Mouse (Mus musculus): Measurements from ENCODE around the gene Accs. TPM values are rescaled to one million over a fixed set of nuclear protein-coding genes. Genes with fewer than 3 reads are reported as not detected.

The Accs gene
- total RNA-seq, 2 experiments from 2014 or later = 8.3 to 11.7 TPM

DNA sequence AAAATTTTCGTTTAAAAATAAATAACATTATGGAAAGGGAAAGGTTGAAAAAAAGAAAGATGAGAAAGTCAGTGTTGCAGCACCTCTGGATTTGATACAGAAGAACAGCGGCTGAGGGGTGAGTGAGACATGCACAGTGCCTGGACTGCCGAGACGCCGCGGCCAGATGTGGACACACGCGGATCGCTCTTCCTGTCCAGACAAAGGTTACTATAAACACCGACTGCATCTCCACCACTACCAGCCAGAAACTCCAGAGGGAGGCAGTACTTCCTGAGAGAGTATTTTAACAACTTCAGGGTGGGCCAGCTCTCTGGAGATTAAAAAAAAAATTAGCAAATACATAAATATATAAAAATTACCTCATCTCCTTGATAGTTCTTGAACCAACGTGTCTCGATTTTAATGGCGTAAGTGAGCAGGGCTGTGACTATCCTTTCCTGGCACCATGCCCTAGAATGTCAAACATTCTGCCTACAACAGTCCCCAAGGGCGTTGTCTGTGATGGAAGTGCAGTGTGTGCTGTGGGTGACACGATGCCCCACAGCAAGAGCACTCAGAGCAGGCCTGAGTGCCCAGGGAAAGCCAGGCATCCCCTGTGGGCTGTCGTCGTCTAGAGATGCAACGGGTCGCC, 52.5 kb downstream of the Accs start:
- ATAC-seq (ENCODE audit: poor library complexity, severe bottlenecking) = no peak

DNA sequence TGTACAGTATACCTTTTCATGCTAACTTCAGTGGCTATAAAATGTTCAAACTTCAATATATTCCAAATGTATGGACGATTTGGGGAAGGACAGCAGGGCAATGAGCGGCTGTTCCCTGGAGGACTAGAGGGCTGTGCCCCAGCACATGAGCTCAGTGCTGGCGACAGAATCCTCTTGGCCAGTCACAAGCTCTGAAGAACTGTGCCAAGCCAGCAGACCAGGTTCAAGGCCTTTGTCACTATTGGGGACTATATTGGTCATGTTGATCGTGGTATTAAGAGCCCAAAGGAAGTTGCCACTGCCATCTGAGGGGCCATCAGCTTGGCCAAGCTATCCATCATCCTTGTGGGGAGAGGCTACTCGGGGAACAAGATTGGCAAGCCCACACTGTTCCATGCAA, 55.4 kb downstream of the Accs start:
- no peak for ATAC-seq (ENCODE audit: poor library complexity, severe bottlenecking)

DNA sequence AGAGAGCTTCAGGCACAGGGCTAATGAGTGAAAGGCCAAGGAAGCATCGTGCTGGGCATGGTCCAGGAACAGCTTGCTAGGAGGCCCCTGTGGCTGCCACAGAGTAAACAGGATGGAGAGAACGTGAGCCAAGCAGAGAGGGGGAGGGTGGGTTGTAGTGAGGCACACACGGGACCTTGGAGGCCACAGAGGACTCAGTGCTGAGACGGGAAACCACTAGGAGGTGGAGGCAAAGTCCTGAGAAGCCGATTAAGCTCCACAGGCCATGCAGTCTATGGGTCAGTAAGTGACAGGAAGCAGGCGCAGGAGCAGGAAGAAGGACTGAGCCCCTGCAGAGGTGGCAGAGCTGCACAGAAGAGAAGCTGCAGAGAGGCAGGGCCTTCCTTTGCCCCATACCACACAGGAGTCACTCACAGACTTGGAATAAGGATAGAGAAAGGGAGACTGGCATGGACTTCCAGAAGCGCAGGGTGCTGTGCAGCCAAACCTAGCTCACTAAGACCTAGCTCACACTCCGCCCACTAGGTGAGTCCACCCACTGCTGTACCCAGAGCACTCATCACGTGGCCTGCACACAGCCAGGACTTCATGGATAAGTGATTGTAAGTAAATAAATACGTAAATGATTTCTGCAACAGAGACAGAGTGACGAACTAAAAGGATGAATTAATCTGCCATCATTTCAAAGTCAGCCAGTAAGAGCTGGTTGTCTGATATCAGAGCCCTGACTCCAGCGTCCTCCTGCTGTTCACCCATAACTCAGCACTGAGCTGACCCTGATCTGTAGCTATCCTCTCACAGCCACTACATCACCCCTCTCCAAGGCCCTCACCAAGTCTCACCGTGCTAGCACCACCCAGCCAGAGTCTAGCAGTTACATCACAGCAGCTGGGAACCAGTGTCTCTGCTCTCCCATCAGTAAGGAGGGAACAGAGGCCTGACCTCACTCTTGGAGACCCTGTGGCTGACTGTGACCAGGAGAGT, 57.9 kb downstream of the Accs start:
- no peak for ATAC-seq (ENCODE audit: poor library complexity, severe bottlenecking)

DNA sequence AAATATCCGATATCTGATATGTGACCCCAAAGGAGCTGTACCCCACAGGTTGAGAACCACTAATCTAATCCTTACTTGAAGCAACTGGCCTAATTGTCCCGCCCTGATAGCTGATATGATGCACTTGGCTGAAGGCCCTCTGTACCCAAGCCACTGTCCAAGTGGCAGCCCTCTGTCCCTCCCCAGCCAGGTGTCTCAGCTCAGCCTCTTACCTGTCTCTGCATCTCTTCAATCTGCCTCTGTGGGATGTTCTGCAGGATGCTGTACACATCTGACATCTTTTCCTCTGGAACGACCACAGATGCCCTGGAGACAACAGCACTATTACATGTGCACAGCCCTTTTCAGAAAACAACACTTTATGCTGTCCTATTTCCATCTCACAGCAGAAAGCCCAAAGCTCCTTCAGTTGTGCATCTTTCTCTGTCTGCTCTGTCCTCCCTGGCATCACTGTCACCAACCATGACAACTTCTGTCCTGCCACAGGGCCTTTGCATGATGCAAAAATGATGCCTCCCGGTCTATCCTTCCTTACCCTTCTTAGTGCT, 58.9 kb downstream of the Accs start:
- no peak for ATAC-seq (ENCODE audit: poor library complexity, severe bottlenecking)

DNA sequence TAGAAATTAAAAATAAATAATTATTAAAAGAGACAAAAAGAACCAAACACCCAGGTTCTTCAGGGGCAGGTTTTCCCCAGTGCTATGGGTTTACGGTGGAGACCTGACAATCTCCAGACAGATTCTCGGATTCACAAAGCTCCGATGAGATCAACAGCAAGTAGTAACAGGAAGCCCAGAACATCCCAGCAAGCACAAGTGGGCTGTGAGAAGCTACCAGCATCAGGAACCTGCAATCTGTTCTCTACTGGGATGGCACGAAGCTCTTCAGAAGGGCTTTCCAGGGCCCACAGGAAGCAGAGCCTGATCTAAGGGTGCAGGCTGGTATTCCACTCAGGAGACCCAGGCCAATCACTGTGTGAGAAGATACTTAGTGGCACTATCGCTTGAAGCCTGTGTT, 61.2 kb downstream of the Accs start:
- no peak for ATAC-seq (ENCODE audit: poor library complexity, severe bottlenecking)

DNA sequence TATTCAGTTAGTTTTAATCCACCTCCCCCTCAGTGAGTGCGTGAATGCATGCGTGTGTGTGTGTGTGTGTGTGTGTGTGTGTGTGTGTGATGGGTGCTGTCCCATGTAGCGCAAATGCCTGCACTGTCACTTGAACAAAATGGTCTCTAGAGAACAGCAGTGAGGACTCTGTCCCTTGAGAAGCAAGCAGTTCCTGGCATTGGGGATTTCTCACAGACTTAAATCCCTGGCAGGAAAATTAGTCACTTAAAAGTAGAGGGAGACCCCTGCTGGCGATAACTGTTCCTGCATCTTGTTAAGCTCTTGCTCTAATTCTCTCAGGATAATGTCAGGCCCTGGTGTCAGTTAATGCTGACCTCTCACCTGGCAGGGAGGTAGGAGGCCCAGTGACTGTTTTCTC, 63.6 kb downstream of the Accs start:
- ATAC-seq (ENCODE audit: poor library complexity, severe bottlenecking) = peak; percentile 69

DNA sequence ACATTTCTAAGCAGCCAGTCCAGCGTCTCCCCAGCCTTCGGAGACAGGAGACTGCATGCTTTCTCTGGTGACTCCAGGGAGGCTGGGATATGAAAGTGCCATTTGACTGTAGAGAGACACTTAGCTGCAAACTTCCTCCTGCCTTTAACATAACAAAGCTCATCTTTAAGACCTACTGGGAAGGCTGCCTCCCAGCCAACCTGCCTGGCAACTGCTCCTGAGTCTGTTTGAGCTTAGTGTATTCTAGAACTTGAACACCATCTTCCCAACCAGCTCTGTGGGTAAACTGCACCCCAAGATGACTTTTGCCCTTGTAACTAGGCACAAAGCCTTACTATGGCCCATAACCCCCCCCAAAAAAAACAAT, 64.3 kb downstream of the Accs start:
- ATAC-seq (ENCODE audit: poor library complexity, severe bottlenecking) = no peak

DNA sequence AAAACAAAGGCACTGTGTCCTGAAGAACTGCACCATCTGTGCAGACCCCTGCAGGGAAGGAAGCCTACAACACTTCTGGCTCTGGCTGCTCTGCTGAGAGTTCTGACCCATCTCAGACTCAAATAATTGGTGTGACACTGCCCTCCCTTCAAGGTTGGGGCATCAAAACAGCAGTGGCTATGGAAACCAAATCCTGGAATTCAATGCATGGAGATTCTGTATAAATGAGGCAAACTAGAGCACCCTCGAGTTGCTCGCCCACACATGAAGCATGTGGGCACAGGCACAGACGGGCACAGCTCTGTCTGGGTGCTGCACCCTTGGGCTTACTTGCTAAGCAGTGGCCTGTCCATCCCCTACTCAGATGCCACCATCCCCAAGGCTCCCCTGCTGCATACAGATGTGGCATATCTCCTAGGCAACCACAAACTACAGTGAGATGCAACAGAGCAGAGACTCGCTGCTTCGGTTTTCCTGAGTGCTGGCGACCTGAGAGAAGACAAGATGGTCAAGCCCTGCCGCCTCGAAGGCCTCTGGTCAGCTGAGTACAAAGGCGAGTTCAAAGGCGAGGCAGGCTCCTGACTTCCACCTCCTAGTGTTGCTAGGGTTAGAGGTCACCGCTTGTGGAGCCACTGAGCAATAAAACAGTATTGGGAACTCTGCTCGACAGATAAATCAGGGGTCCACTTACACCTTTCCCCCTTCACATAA, 64.9 kb downstream of the Accs start:
- no peak for ATAC-seq (ENCODE audit: poor library complexity, severe bottlenecking)

DNA sequence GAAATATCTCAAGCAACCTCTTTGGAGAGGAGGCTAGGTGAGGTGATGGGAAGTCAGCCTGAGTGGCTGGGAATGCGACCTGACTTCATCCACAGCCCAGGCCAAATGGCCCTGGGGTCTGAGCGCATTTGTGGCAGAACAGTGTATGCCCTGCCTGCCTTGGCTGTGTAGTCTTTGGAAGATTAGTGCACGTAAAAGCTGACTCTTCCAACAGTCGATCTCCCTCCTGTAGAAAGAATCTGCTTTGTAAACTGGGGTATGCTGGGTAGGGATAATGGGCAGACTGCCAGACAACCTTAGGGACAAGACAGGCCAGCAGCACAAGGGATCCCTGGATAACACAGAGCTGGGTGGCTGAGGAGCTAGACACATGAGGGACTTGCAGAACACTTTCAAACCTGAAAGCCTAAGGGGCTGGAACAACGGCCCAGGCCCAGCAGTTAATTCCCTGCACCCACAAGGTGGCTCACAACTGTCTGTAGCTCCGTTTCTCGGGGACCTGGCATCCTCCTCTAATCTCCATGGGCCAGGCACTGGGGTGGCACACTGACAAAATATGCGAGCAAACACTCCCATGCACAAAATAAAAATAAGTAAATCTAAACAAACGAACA, 65.7 kb downstream of the Accs start:
- no peak for ATAC-seq (ENCODE audit: poor library complexity, severe bottlenecking)

Other genes starting within 250 kb of the Accs start
- gene Alx4, start 207.6 kb downstream of the Accs start, total RNA-seq (2015) = not detected in 2 replicates
- gene Alx4, start 207.6 kb downstream of the Accs start, total RNA-seq (2017) = not detected in 2 replicates
- gene Ext2, start 27.4 kb downstream of the Accs start, total RNA-seq (2015) = 23.1 and 29.7 TPM in 2 replicates
- gene Ext2, start 27.4 kb downstream of the Accs start, total RNA-seq (2017) = 16.3 and 20.2 TPM in 2 replicates
- gene Accsl, start 19.2 kb upstream of the Accs start, total RNA-seq (2015) = not detected in 2 replicates
- not detected in 2 replicates for gene Accsl, start 19.2 kb upstream of the Accs start, total RNA-seq (2017)
- gene Gm13889, start 107.3 kb upstream of the Accs start, total RNA-seq (2015) = 0.11 TPM in 1 of 2 replicates, not detected in the other
- gene Gm13889, start 107.3 kb upstream of the Accs start, total RNA-seq (2017) = 0.51 TPM in 1 of 2 replicates, not detected in the other
- gene Gm27027, start 146.4 kb upstream of the Accs start, total RNA-seq (2015) = not detected in 2 replicates
- gene Gm27027, start 146.4 kb upstream of the Accs start, total RNA-seq (2017) = not detected in 2 replicates
- 64.3 and 71.6 TPM in 2 replicates for gene Alkbh3, start 160.9 kb upstream of the Accs start, total RNA-seq (2015)
- 26.0 and 27.2 TPM in 2 replicates for gene Alkbh3, start 160.9 kb upstream of the Accs start, total RNA-seq (2017)